Mouse (Mus musculus) CH12F3 (cell line): ENCODE measurements around the gene Cd70.

ENCODE experiments used
- in situ Hi-C: fragments of 300-500 bp; cut with MboI; formaldehyde crosslinking; loops from 2 replicates; pipeline ENCODE4 v1.14.3; 2020; ENCODE audit warnings: low sequenced_read_pairs

The Cd70 gene

GRCm38 (mm10) chr17:57099629-57100325, 49.8 kb downstream of the Cd70 start:
- in situ Hi-C loops, result loop anchor here (5.0 to 10.0 kb wide), 2 partner anchors 68 to 235 kb away; no protein-coding TSS in a partner anchor

DNA sequence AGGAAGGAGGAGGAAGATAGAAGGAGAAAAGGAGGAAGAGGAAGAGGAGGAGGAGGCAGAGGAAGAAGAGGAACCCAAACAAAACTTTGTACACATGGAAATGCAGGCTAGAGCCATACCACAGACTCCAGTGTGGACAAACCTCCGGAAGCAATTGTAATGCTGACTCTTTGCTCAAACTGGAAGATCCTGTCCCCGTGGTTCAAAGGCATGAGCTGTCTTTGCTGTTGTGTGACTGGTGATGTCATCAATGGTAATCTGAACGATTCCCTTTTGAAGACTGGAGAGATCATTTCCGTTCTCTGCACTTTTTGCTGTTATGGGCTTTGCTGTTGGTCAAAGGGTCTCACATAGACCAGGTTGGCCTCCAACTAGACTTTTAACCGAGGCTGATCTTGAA, 51.3 kb downstream of the Cd70 start:
- in situ Hi-C loops, result loop anchor here (5.0 to 10.0 kb wide), 2 partner anchors 69 to 236 kb away; no protein-coding TSS in a partner anchor

- in situ Hi-C loops, result loop anchor here (5.0 to 10.0 kb wide), 2 partner anchors 71 to 238 kb away; no protein-coding TSS in a partner anchor
Observed at GRCm38 (mm10) chr17:57096623-57096920, 53.0 kb downstream of the Cd70 start.
